Mouse (Mus musculus) stomach, postnatal 0 days (tissue): ENCODE data around the gene Elavl4. TPM values are rescaled to one million over a fixed set of nuclear protein-coding genes. Genes with fewer than 3 reads are reported as not detected.

Experiments used
- ATAC-seq: fragments of 200-750 bp; cut with Nextera tagmentation; 2 replicates; pipeline ENCODE4 v1.8.0; 2017; ENCODE audit not compliant: low FRiP score, low TSS enrichment
- DNase-seq: peaks from one replicate; pipeline ENCODE4 v3.0.0-alpha.2; 2016; ENCODE audit warnings: low spot score
- H3K27ac ChIP-seq: fragments of 300-500 bp; sonication (generic); replicated peaks from 2 replicates; pipeline ENCODE4 v1.5.1; 2014; ENCODE audit warnings: mild to moderate bottlenecking, control low read depth
- H3K27me3 ChIP-seq: fragments of 300-500 bp; sonication (generic); 2 replicates; pipeline ENCODE4 v1.6.1; 2014; ENCODE audit warnings: low read length; ENCODE audit not compliant: control insufficient read depth, insufficient read depth
- H3K36me3 ChIP-seq: fragments of 300-500 bp; sonication (generic); 2 replicates; pipeline ENCODE4 v1.6.1; 2014; ENCODE audit warnings: low read length, mixed read lengths; ENCODE audit not compliant: control insufficient read depth, insufficient read depth
- H3K4me1 ChIP-seq: fragments of 300-500 bp; sonication (generic); replicated peaks from 2 replicates; pipeline ENCODE4 v1.6.1; 2014; ENCODE audit warnings: antibody characterized with exemption; ENCODE audit not compliant: control insufficient read depth, insufficient read depth
- H3K4me2 ChIP-seq: fragments of 300-500 bp; sonication (generic); replicated peaks from 2 replicates; pipeline ENCODE4 v1.6.1; 2014; ENCODE audit warnings: low read depth, mild to moderate bottlenecking, control low read depth, moderate library complexity
- H3K4me3 ChIP-seq: fragments of 300-500 bp; sonication (generic); 2 replicates; pipeline ENCODE4 v1.5.1; 2014; ENCODE audit warnings: low read depth, low read length, control low read depth
- H3K9ac ChIP-seq: fragments of 300-500 bp; sonication (generic); 2 replicates; pipeline ENCODE4 v1.6.1; 2014; ENCODE audit warnings: mild to moderate bottlenecking, low read length, control low read depth, mixed read lengths
- H3K9me3 ChIP-seq: fragments of 300-500 bp; sonication (generic); 2 replicates; pipeline ENCODE4 v1.6.1; 2016; ENCODE audit warnings: low read length; ENCODE audit not compliant: control insufficient read depth
- CTCF ChIP-seq: IDR thresholded peaks from 2 replicates; pipeline ENCODE4 v1.5.1; 2016; ENCODE audit warnings: antibody characterized with exemption, low read depth, mild to moderate bottlenecking, moderate library complexity
- EP300 ChIP-seq: optimal IDR thresholded peaks from 2 replicates; pipeline ENCODE3; 2016; ENCODE audit warnings: antibody characterized with exemption
- WGBS: fragments of 180-500 bp; shearing (Covaris S2); extraction: QIAGEN DNeasy Blood & Tissue Kit; methylation state at CpG from one replicate; pipeline ENCODE4 v1.1.7; 2014; 5-methylcytosine and 5-hydroxymethylcytosine counted together
- polyA plus RNA-seq: library from polyadenylated mRNA; unstranded; fragments of >200 nt; fragmentation: Nextera tagmentation; extraction: Ambion mirVana; gene quantifications from 2 replicates; pipeline ENCODE4 v1.2.1, GENCODE M21; 2015

Elavl4 gene
- polyA plus RNA-seq, 1 experiment from 2014 or later: 15.3 TPM

DNA sequence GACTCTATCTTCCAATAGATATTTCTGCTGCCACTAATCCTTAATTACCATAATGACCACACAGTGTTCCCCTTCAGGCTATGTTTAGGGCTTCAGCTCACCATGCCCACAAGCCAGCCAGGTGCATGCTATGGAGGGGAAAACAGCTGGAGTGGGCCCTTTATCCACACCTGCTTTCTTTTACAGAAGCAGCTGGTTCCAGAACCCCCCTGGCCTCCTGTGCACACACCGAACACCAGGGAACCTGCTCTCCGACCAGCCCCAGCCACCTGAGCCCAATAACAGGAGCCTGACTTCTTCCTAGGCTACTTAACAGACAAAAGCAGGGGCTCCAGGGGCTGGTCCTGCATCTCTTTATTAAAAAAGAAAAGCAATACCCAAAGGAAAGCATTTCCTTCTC, 195.8 kb downstream of the Elavl4 start:
- Histone ChIP-seq H3K9ac (no peak overlapping the region), H3K4me1 (no peaks in the 10 kb centered on the region), H3K4me2 (no peak overlapping the region), H3K4me3 (no peak overlapping the region), H3K27me3 (no peaks in the 10 kb centered on the region), H3K36me3 (no peaks in the 10 kb centered on the region), H3K9me3 (no peaks in the 10 kb centered on the region), H3K27ac (no peak overlapping the region)
- 85% methylated on average over 2 of the region's 2 CpGs for WGBS
- ATAC-seq (no peak), DNase-seq (no peak)
- no peak for TF ChIP-seq CTCF
- TF ChIP-seq EP300: no peak

Other genes with a start within 250 kb of the Elavl4 start
- gene Agbl4, start 45.8 kb upstream of the Elavl4 start, polyA plus RNA-seq: 0.10 and 0.13 TPM in 2 replicates